Mouse (Mus musculus) retina, postnatal 7 days (tissue): ENCODE measurements around the gene Neurl4.
A peak's percentile ranks its signal among the peaks of the same experiment; 100 is the strongest.

ENCODE experiments used
- DNase-seq: peaks from one replicate; pipeline ENCODE4 v3.0.0-alpha.2; 2012; ENCODE audit warnings: low read depth, low spot score

Gene Neurl4

GRCm38 (mm10) chr11:69881787-69882670 lies 18.8 kb upstream of the Neurl4 start:
- no peak for DNase-seq

GRCm38 (mm10) chr11:69883066-69883465 lies 17.8 kb upstream of the Neurl4 start:
- no peak for DNase-seq

- no peak for DNase-seq
These were observed 17.2 kb upstream of the Neurl4 start for GRCm38 (mm10) chr11:69883527-69884151.

- DNase-seq, result no peak
These were observed 16.6 kb upstream of the Neurl4 start for GRCm38 (mm10) chr11:69884240-69884639.

GRCm38 (mm10) chr11:69884663-69885062 lies 16.2 kb upstream of the Neurl4 start:
- DNase-seq, result no peak

GRCm38 (mm10) chr11:69886907-69887635 lies 13.8 kb upstream of the Neurl4 start:
- no peak for DNase-seq

- DNase-seq, result no peak
These were observed 9.4 kb upstream of the Neurl4 start for GRCm38 (mm10) chr11:69891482-69891881.

- no peak for DNase-seq
These were observed 6.2 kb upstream of the Neurl4 start for GRCm38 (mm10) chr11:69894671-69895070.

GRCm38 (mm10) chr11:69895291-69895690 lies 5.6 kb upstream of the Neurl4 start, which contains the start of gene Acap1:
Gene Acap1, minus strand, starts transcription at chr11:69895539.
- no peak for DNase-seq

- no peak for DNase-seq
These were observed 1.0 kb upstream of the Neurl4 start for GRCm38 (mm10) chr11:69899870-69900269.

- DNase-seq, result peak; percentile 91
These were observed 554 bp downstream of the Neurl4 start for GRCm38 (mm10) chr11:69901406-69901846.

- no peak for DNase-seq
These were observed 1.1 kb downstream of the Neurl4 start for GRCm38 (mm10) chr11:69901993-69902392.

GRCm38 (mm10) chr11:69902972-69903371 lies 2.1 kb downstream of the Neurl4 start:
- no peak for DNase-seq

- DNase-seq, result no peak
These were observed 3.4 kb downstream of the Neurl4 start for GRCm38 (mm10) chr11:69904311-69904710.

- no peak for DNase-seq
These were observed 7.8 kb downstream of the Neurl4 start for GRCm38 (mm10) chr11:69908645-69909044.

GRCm38 (mm10) chr11:69909174-69909573 lies 8.3 kb downstream of the Neurl4 start:
- DNase-seq, result no peak

GRCm38 (mm10) chr11:69910177-69910576 lies 9.3 kb downstream of the Neurl4 start:
- DNase-seq, result no peak

- DNase-seq, result no peak
These were observed 10.1 kb downstream of the Neurl4 start for GRCm38 (mm10) chr11:69910781-69911560.

GRCm38 (mm10) chr11:69911701-69912100 lies 10.8 kb downstream of the Neurl4 start:
- no peak for DNase-seq

GRCm38 (mm10) chr11:69912716-69913530 lies 12.1 kb downstream of the Neurl4 start:
- DNase-seq, result no peak
